Mouse (Mus musculus): ENCODE measurements around the gene Ttc17.

DNA sequence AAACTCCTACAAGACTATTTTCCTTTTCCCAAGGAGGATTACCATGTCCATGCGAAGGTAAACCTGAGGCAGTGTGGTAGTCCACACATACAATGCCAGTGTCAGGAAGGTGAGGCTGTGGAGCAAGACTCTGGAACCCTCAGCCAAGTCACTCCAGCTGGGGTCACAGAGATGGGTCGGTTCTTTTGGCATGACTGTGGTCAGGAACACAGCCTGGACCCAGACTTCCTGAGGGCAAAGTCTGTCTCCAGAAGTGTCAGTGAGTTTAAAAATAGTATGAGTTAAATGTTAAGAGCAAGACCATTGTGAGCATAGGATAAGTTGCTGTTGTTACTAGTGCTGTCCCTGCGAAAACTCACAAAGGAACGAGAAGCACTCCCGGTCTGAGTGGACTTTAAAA lies 59.7 kb downstream of the Ttc17 start:
- no peak for TF ChIP-seq CTCF (IDR thresholded peaks at IDR 0.05; ENCODE audit: low read depth, low read length)
- no peak for TF ChIP-seq POLR2A (IDR thresholded peaks at IDR 0.05; ENCODE audit: borderline replicate concordance, low read depth, low read length)
